Mouse (Mus musculus) heart, adult 9 months (tissue): ENCODE results near the gene Tmem273.

Experiments
- DNase-seq, 2 experiments: peaks; one replicate each; pipeline ENCODE4 v3.0.0; 2022; ENCODE audit warnings: low spot score in 2 of 2

Gene Tmem273

GRCm38 (mm10) chr14:32785556-32786130, at the start of gene Tmem273:
Gene Tmem273 (plus strand): TSS chr14:32785963.
- peak; percentile 13 to 56 for DNase-seq

- DNase-seq, result no peak
Measured at GRCm38 (mm10) chr14:32736561-32736960, 49.2 kb upstream of the Tmem273 start.

GRCm38 (mm10) chr14:32738586-32738985, 47.2 kb upstream of the Tmem273 start:
- DNase-seq, result peak; percentile 57 to 68

DNA sequence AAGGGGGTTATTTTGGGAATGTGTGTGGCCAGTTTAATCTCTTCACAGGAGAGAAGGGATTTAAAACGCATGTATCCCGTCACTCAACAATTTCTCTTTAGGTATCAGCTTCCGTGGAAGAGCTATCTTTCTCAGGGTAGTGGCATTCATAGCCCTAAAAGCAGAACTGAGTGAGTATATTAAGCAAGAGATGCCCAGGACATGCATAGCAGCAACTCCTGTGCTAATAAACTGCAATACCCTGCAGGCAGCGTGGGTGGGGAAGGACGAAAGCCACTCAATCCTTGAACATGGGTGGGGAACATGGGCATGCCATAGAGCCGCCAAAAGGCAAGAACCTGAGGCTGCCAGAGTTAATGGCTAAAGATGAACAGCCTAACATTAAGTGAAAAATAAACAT, 37.2 kb upstream of the Tmem273 start:
- no peak for DNase-seq

DNA sequence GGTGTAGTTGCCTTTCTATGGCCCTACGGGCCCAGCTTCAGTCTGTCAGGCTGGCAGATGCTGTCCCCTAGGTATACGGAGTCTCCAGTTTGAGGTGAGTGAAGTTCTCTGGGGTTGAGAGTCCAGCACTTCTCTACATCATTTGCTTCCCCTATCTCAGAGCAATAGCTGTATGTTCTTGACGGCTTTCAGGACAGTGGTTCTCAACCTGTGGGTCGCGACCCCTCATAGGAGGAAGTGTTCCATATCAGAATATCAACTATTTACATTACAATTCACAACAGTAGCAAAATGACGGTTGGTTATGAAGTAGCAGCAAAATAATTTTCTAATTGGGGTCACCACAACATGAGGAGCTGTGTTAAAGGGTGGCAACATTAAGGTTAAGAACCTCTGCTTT, 35.0 kb upstream of the Tmem273 start:
- DNase-seq, result no peak

DNA sequence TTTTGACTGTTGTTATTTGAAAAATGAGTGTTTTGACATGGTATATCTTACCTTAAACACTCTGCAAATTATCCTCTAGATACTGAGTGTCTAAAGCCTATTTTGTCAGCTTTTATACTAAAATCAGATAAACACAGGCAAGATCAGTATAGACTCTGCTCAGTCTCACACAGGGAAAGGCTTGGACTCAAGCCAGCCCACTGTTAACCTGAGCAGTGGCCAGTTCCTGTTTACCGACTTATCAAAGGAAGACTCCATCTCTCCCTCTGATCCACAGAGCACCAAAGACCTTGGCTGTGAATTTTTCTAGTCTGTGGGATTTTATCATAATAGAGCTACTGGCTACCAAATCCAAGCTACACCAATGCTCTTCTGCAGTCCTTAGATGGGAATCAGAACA, 31.5 kb upstream of the Tmem273 start:
- DNase-seq, result no peak

DNA sequence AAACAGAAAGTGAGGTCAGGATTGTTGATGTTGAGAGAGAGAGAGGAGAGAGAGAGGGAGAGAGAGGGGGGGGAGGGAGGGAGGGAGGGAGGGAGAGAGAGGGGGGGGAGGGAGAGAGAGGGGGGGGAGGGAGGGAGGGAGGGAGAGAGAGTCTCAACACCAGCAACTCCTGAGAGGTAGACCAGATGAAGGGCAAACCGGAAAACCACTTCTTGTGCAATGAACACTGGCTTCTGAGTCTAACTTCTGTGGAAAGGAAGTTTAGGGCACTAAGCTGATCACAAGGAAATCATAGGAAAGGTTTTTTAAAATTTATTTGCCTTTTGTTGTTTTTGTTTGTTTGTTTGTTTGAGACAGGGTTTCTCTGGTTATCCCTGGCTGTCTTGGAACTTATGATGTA, 23.6 kb upstream of the Tmem273 start:
- no peak for DNase-seq

DNA sequence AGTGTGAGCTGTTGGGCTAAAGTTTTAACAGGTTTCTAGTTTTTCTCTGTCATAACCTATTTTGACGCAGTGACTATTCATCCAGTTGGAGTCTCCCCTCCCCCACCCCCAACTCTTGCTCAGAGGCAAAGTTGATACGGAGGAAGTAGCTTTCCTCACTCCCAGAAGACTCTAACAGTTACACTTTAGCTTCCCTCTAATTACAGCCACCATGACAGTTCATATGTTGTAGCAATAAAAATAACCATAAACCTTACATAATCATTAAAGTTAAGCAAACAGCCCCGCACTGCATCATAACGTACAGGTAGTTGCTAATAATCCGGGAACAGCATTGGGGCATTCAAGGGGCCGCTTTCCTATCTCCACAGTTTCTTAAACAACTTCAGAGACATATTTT, 15.2 kb upstream of the Tmem273 start:
- DNase-seq, result no peak

DNA sequence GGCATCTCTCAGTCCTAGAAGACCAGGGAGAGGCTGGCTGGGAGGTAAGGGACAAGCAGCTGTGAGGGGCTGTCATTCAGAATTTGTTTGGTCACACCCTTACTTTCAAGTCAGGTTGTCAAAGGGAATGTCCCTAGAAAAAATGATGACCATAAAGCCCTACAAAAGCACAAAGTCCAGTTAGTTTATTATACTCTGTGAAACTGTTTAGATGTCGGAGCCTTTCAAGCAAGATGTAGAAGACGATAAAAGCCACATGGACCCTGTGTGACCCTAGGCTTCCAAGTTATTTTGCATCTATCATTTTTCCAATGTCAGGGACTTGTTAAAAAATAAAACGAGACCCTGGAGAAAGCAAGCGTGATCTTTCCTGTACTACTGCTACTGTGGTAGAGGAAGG, 13.7 kb upstream of the Tmem273 start:
- DNase-seq, result no peak

DNA sequence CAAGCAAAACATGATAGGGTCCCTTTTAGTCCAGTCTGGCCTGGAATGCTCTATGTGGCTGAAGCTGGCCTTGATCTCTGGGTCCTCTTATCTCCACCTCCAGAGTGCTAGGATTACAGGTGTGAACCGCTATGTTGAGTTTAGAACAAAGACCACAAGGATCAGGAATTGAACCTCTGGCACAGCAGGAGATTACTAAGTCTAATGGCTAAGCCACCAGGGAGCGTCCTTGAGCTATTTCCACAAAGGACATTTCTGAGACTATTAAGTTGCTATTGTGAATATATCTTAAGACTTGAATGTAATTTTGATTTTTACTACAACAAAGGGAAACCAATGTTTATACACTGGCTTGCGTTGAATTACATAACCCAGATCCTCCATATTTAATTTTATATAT, 13.0 kb upstream of the Tmem273 start:
- peak in 1 of 2 experiments; percentile 34 for DNase-seq

- DNase-seq, result no peak
Measured at GRCm38 (mm10) chr14:32773456-32773855, 12.3 kb upstream of the Tmem273 start.

GRCm38 (mm10) chr14:32776077-32776476, 9.7 kb upstream of the Tmem273 start:
- DNase-seq, result no peak

GRCm38 (mm10) chr14:32778362-32778761, 7.4 kb upstream of the Tmem273 start:
- DNase-seq, result no peak

GRCm38 (mm10) chr14:32782866-32783265, 2.9 kb upstream of the Tmem273 start:
- DNase-seq, result no peak

DNA sequence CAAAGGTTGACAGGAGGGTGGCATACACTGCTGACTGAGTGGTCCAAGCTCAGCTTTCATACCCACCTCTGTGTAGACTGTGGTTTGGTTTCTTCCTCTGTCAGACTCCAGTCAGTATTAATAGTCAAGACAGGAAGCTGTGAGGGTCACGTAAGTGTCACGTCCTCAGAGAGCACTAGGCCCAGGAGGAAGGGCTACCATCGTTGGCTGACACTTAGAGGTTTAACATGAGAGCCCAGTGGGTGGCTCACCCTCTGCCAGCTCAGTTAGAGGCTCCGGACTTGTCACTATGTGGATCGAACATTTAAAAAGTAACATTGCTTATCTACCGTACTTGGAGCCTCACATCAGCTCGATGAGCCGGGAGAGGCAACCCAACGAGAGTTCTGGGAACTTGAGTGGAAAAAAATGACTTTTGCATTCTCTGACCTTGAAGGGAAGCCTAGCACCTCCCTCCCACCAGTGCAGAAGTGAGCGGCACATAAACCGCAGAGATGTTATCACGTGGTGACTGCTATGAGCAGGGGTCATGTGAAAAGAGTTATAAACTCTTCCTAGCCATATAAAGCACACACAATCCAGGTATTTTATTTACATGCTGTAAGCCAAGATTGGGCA, 1.5 kb upstream of the Tmem273 start:
- DNase-seq, result peak; percentile 19 to 31

- no peak for DNase-seq
Measured at GRCm38 (mm10) chr14:32784748-32785134, 1.0 kb upstream of the Tmem273 start.

DNA sequence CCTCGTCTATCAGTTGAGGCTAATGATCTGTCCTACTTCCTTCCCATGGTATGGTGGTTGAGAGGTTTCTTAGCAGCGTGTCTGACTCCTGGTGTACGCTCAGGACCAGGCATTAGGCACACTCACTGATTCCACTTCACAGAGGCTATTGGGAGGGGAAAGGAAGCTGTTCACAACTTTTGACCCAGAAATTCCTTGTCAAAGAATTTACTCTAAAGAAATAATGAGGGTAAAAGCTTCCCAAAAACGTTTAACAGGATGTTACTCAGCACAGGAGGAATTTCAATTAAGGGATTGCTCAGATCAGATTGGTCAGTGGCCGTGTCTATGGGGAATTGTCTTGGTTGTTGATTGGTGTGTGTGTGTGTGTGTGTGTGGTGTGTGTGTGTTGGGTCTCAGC, 1.9 kb downstream of the Tmem273 start:
- DNase-seq, result no peak

DNA sequence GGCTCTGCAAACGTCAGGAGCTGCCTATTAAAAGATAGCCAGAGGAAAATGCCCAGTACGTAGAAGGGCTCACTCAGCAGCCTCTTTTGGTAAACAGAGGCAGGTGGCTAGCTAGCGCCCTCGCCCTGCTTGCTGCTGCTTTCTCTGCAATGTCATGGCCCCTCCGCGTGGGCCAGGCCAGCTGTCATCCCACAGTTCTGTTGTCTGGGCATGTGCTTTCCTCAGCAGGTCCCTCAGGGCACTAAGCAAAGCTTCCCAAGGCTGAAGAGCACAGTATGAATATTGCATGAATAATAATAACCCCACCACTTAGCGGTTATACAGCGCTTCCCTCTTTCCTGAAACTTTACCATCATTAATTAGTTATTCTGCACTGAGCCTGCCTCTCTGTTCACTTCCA, 10.6 kb downstream of the Tmem273 start:
- no peak for DNase-seq

DNA sequence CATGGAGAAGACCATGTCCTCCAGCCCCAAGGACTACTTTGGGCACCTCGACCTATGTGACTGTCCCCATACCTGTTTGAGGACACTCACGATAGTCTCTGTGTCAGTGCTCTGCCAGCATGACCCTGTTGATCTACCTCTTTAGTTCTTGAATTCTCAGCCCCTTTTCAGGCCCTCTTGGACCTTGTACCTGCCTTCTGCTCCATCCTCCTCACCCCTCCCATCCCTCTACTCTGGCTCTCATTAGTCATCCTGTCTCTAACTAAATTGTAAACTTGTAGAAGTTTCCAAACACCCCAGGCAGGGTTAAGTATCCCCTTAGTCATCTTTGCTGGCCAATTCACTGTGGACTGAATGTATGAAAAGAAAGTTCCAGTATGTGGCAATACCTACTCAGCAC, 12.0 kb downstream of the Tmem273 start:
- no peak for DNase-seq

- DNase-seq, result no peak
Measured at GRCm38 (mm10) chr14:32798355-32798754, 12.6 kb downstream of the Tmem273 start.

GRCm38 (mm10) chr14:32800048-32800447, 14.3 kb downstream of the Tmem273 start:
- DNase-seq, result no peak

DNA sequence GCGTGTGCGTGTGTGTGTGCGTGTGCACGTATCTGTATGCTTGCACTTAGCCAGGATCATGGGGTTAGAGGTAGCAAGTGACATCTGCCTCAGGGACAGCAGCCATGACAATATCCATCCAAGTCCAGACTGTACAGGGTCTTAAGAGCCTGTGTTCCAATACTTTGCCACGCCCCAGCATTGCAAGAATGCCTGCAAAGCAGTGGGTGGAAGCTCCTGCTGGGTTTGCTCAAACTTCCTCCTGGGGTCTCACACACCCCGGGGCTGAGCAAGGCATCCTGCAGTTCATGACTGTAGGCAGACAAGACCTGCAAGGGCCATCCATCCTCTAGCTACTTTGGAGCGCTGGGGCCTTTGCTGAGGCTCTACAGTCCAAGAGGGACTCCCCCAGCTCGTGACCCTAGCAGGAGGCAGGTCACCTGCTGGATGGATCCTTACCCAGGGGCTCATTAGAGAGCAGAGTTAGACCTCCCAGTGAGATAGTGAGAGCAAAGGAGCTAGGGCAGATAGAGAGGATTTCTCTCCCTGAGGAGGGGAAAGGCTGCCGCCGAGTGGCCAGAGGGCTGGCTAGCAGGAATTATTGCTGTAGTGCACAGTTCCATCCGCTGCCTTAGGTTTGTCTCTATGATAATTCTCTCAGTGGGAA, 15.4 kb downstream of the Tmem273 start:
- no peak for DNase-seq

GRCm38 (mm10) chr14:32801662-32802024, 15.9 kb downstream of the Tmem273 start:
- DNase-seq, result no peak

- DNase-seq, result no peak
Measured at GRCm38 (mm10) chr14:32810111-32810510, 24.3 kb downstream of the Tmem273 start.
